Mouse (Mus musculus): ENCODE results near the gene Trabd2b.

Trabd2b gene

DNA sequence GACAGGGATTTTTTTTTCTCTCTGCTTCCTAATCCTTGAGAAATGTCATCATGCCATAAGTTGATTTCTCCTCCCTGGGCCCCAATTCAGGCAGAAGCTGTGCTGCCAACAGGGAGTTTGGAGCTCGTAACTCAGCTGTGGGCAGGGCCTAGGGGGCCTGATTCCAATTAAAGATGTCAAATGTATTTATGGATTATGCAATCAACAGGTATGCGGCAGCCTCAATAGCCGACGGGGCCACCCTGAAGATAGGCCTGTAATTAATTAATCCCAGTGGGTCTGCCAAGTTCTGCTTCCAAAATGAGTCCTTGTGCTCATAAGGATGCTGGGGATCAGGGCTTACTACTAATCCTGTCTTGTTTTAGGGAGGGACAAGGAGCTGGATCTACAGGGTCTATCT, 135.6 kb downstream of the Trabd2b start:
- DNase-seq (ENCODE audit: low spot score), result no peak

DNA sequence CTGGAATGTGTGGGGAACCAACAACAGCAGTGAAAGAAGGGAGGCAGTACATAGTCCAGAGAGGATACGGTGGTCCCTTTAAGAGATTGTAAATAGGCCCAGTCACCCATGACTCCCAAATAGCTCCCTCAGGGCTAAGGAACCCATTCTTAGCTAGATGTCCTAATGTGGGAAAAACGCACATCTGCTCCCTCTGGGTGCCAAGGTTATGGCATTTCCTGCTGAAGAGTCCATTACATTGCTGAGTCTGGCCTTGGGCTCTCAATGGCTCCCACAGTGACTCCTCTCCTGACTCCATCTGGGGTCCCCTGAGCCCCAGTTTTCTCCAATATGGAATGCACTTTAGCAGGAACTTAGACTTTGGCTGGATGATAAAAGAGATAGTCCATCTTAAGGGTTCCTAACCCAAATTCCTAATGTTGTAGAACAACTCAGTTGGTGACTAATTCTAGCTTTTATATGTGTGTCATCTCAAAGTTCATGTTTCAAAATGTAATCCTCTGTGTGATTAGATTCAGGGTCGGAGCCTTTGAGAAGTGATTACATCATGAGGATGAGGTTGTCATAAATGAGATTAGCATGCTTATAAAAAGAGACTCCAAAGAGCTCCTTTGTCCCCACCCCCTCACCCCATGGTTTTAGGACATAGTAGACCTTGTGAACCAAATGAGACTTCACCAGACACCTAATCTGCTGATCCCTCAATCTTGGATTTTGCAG, 139.1 kb downstream of the Trabd2b start:
- no peak for DNase-seq (ENCODE audit: low spot score)

DNA sequence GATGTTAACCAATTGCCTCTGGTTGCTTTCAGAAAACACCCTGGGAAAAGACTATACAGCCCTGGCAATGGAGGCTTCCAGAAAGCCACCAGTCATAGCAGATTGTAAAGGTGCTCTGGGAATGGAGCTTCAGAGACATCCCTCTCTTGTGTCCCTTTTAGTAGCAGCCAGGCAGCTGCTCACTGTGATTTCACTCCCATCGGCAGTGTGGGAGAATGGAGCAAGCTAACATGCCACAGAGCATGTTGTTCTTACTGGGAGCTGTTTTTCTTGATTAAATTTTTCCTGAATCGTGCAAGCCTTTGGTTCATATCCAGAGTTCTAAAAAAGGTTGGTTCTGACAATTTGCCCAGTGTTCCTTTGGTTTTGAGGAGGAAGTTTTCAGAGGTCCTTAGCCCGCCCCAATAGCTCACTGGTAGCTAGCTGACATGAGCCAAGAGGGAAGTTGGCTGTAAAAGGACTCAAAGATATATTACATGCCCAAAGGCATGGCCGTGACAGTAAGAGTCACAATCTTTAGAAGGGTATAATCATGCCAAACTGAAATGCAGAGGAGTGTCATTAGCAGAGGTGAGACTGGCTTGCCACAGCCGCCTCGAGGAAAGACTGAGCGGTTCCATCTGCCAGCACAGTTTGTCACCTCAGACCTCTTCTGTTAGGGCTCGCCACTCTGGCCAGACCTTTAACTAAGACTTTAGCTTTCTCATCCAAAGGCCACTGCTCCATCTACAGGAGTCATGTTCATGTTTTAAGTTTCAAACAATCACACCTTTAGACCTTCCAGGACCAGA, 141.3 kb downstream of the Trabd2b start:
- no peak for DNase-seq (ENCODE audit: low spot score)

DNA sequence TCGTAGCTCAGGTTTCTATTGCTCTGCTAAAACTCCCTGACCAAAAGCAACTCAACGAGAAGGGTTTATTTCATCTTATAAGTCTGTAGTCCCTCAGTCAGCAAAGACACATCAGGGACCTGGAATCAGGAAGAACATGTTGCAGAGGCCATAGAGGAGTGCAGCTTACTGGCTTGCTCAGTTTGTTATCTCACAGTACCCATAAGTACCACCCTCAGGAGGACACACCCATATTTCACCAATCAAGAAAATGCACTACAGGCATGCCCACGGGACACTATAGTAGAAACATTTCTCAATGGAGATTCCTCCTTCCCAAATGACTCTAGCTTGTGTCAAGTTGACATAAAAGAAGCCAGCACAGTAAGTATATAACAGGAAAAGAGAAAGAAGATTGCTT, 143.0 kb downstream of the Trabd2b start:
- DNase-seq (ENCODE audit: low spot score), result no peak

DNA sequence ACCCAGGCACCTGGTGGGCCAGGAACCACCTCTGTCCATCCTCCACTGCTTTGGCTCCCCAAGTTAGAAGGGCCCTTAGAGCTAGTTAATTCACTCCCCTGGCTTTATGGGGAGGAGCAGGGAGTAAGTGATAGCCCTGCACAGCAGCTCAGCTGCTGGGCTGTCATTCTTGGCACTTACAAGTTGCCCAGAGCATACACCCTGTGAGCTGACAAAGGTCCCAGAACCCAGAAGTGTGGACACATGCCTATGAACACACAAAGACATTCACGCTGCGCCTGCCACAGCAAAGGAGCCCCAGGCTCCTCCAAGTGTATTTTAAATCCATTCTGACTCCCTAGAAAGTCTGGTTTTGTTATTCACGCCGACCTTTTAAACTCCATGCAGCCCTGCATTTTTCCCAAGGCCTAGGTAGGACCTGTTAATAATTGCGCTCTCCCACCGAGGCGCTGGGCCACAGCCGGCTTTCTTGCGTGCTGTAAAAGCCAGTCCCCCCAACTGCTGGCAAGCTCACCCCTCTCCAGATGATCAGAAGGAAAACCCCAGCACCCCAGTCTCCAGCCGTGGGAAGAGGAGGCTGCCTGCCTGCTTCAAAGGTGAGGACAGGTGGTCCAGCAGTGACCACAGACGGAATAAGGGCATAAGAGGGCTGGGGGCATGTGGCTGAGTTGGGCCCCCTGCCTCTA, 144.1 kb downstream of the Trabd2b start:
- DNase-seq (ENCODE audit: low spot score), result no peak

DNA sequence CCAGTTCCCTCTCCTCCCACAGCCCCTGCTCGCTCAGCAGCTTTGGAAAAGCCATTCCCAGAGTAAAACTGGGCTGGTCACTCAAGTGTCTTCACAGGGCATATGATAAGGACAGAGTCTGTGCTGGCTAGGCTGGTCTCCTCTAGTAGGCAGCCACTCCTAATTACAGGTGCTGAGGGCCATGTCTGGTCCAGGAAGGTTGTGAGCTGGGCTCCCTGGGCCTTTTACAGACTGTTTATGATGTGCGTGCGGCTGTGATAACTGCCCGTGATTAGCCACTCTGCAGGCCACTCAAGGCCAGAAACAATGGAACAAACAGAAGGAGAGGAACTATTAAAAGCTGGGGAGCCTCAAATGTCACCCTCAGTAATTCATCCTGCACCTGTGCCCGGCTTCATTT, 150.4 kb downstream of the Trabd2b start:
- no peak for DNase-seq (ENCODE audit: low spot score)

DNA sequence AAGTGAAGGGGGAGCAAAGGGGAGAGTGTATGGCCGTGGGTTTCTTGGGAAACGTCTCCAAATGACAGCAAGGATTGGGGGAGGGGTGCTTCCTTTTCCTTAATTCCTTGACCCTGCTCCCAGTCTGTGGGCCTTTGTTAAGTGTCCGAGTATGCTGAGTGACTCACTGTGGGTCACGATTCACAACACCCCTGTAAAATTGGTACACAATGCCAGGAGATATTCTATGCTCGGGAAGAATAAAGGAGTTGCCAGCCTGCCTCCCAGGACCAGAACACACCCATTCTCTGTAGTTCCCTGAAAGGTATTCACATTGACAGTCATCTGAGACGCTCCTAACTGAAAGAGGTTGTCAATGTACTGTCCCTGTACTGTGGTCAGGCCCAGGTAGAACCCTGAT, 151.2 kb downstream of the Trabd2b start:
- no peak for DNase-seq (ENCODE audit: low spot score)

DNA sequence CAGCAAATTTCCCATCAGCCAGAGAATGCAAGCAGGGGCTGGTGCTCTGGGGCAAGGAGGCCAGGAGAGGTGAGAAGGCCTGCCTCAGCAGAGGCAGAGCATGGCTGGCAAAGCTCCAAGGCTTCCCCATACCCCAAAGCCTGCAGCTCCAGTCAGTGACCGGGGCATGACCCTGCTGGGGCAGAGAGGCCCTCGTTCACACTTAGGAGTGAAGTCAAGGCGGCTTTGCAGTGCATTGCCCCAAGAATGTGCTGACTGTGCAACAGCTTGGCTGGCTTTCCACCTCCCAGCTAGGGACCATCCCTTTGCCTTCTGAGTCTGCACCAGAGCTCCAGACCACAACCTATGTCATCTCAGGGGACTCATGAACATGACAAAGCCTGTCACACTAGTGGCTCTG, 152.0 kb downstream of the Trabd2b start:
- DNase-seq (ENCODE audit: low spot score), result no peak

DNA sequence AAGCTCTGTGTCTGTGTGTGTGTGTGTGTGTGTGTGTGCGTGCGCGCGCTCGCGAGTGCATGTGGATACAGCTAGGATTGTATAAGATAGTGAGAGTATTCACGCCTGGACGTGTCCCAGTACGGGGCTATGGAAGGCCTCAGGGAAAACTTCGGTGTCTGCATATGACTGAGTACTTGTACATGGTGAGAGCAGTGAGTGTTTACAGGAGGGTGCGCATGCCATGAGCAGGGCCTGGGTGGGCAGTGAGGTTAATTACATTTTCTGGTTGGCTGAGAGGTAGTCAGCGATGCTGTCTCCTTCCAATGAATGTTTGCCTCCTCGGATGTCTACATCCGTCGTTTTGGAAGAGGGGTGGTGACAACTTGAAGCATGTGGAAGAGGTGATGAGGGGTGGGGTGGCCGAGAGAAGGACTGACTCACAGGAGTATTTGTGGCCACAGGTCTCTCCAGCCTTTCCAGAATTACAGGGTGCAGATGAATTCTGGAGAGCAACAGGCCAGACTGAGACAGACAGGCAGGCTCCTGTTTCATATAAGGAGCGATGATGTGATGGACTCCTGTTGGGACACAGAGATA, 154.2 kb downstream of the Trabd2b start:
- DNase-seq (ENCODE audit: low spot score), result no peak

DNA sequence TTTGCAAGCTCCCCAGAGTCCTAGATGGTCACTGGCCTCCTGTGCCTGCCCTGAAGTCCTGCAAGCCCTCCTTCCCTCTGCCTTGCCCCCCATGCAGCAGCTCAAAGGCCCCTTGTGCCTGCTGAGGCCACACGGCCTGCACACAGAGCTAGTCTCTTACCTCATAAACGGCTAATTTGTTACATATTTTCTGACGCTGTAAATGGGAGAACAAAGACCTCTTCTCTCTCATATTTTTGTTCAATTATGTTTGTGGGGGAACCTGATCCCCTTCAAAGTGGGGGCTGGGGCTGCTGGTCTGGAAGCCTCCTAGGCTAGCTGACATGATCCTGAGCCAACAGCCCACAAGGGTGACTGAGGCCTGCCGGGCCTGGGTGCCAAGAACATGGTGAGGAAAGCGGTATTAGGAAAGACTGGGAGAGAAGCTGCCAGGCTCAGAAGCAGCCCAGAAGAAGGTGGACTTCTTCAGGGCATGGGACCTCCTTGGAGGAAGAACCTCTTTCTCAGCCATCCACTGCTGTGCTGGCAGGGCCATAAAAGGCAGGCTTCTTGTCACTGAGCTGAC, 157.7 kb downstream of the Trabd2b start:
- no peak for DNase-seq (ENCODE audit: low spot score)

DNA sequence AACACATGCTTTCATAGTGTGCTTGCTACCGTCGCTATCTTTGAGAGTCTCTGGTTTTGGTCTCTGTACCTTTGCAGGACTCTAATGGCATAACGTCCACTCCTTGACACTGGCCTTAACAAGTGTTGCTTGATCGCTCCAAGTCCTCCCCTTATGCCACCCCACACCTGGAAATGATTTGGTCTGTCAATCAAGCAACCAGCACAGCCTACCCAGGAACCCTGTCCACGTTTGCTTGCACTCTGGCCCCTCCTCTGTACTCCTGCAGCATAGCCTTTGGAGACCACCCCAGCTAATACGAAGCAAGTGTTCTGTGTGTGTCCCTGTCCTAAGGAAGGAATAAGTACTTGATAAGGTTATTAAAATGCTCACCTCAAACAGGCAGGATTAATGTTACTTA, 161.1 kb downstream of the Trabd2b start:
- DNase-seq (ENCODE audit: low spot score), result no peak

DNA sequence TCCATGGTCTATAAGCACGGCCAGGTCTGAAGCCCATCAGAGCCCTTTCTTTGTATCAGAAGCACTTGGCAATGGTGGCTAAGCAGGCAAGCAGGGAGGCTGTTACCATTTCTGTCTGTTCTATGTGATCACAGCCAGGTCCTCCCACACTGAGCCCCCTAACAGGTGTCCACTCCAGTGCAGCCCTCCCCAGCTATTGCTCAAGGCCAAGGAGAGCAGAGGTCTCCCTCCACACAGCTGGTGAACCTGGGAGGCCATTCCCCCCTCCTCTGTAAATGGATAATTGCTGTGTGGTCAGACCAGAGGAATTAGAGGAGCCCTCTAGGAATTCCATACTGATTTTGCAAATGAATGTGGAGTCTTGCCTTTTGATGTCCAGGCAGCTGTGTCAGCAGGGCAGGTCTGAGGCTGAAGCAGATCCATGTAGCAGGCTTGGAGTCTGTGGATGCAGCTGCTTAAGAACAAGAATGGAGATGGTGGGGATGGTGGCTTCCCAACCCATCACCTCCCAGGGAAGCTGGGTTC, 161.6 kb downstream of the Trabd2b start:
- DNase-seq (ENCODE audit: low spot score), result no peak

DNA sequence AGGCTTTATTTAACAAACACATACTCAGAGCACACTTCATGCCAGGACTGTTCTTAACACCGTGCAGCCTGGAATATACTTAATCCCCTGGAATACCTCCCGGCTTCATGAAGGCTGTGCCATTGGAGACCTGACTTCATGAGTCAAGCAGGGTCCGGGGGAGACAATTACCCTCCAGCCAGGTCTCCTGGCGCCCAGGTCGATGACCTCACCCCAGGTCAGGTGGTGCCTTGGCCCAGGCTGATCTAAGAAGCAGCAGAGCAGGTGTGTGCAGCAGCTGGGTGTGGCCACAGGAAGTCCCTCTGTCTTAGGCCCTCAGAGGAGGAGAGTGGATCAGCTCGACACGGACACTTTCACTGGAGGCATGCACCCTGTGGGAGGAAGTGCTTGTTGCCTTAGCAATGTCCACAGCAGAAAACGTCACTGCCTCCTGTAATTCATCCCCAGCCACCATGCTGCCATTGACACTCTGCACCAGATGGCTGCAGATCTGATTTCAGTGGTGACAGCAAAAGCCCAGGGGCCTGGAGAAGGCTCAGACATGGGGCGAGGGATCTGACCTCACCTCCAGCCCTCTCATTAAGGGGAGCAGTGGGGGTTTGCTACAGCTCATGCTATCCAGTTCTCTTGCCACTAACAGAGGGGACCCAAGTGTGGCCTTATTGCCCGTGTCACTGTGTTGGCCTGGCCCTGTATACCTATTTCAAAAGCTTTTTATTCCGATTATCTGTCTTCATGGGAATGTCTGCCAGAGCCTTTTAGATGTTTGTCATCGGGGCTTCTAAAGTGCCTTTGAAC, 171.8 kb downstream of the Trabd2b start:
- no peak for DNase-seq (ENCODE audit: low spot score)

DNA sequence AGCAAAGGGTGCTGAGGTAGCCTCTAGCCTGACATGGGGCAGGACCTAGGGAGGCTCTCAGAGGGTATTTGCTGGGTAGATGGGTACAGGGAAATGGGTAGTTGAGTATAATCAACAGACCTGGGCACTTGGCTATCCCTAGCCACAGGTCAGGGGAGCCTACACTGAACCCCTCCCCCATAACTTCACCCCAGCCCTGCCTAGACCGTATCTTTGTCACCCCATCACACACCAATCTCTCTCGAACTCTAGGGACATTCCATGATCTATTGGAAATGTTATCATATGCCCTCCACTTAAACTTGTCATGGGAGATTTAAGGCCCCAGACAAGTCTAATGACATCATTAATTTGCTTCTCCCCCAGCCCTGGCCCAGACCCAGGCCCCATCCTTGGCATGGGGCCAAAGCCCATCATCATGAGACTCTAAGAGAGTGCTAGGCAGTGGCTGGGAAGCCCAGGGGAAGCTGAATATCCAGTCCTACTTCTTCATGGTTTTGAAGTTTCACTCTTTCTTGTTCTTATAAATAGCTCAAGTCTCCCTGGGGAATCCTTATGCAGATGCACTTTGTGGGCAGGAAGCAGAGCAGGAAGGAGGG, 177.1 kb downstream of the Trabd2b start:
- DNase-seq (ENCODE audit: low spot score), result no peak

DNA sequence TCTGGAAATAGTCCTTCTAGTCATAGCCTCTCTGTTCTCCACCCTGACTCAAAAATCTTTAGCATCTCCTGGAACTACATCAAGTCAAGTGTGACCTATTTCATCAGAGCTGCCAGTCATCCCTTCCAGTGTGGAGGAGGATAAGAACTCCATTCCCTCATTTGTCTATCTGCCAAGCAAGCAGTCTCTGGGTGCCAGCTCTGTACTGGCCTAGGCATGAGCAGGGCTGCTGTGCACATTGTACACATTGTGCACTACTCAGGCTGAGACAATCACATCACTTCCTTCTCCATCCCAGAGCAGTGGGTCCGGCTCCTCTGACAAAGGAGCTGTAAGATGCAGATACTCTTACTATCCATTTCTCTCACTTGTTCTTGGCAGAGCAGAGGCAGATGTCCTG, 178.2 kb downstream of the Trabd2b start:
- peak; percentile 14 for DNase-seq (ENCODE audit: low spot score)

DNA sequence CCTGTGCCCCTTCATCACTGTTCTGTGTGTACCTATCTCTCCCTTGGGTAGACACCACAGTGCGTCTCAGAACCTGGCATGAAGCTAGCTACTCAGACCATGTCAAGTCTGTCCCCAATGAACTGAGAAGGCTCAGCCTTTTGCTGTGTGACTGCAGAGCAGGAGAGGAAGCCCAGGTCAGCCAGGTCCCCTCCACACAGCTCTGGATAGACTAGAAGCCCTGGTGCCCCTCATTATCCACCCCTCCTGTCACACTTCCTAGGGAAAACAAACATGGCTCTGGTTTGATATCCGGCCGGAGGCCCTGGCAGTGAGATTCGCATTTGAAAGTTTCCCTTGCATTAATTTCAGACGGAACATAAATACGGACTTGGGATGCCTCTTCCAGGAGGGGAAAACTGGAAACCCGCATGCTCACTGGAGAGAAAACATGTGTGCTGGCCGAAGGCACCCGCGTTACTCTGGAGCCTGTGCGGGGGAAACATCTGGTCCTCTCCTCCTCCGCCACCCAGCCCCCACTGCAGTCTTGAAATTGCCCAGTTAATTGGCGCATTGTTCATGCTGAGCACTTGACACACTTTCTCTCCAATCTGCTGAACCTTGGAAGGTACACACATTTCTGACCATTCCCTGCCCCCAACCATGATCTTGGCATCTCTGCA, 187.2 kb downstream of the Trabd2b start:
- DNase-seq (ENCODE audit: low spot score), result no peak

DNA sequence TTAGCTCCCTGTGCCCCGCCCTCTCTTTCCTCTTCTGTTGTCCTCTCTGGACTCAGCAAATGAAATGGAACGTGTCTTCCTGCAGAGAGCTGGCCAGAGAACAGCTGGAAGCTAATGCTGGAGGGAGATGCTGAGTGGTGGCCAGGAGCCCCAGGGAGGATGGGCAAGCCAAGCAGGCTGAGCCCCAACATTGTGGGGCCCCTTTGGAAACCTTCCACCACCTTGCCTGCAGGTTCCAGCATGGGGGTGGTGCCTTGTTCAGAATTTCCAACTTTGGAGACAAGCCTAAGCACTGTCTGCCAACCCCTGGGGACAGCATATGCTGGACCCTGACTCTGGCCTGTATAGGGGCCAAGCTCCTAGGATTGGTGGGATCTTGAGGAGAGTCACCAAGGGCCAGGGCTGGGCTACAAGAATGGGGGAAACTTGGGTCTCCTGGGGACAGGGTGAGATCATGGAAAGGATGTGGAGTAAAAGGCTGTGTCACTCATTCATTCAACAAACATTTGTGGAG, 188.7 kb downstream of the Trabd2b start:
- DNase-seq (ENCODE audit: low spot score), result no peak

DNA sequence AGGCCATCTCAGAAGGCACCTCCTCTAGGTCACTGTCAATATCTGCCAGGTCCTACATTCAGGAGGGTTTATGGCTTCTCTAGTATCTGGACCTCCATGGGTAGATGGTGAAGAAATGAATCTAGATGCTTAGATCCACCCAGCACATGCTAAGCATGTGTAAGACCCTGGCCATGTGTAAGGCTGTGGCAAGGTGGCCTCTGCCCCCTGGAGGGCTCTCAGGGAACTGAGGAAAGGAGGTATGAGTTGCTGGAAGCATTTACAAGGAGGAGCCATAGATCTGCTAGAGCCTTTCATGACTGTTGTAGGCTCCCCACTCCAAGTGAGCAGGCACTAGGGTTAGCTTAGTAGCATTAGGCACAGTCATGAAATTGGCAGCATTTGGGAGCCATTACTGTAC, 192.6 kb downstream of the Trabd2b start:
- DNase-seq (ENCODE audit: low spot score), result no peak

DNA sequence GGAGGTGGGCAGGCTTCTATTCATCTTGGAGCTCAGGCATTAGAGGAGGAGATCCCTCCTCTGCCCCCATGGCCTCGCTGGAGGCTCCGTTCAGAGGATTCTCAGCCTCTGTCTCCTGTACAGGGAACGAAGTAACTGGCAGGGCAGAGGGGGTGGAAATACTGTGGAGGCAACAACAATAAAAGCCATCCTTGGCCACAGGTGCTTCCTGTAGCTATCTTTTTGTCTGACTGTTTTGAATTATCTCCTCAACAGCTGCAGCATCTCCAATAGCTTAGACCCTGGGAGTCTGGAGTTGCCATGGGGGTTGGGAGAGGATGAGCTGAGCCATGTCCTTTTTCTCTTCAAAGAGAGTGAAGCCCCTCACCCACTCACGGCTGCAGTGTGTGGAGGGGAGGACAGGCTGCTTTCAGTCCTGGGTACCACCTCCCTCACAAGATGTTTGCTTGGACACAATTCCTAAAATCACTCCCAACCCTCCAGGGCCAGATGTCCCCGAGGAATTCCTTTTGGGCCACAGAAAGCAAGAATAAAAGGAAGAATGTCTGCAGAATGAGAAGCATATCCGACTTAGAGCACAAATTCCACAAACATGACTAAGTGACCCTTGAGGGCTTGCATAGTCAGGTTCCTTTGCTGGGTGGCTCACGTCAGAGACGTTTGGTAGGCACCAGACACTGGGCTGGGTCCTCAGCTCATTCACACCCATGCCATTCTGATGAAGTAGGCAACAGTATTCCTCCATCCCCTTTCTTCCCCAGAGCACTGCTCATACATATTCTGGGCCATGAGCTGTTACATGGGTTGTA, 194.9 kb downstream of the Trabd2b start:
- DNase-seq (ENCODE audit: low spot score), result no peak
